Mouse (Mus musculus) myocyte (in vitro differentiated cells): ENCODE measurements at regions not wholly inside any gene's neighbourhood (a gene's known extent, or its start where the extent isn't known, plus 50 kb on each side); places are given as distances from the start of the nearest gene placed in this dataset.

Source experiments
- H3K27me3 ChIP-seq: one replicate; pipeline ENCODE4 v1.6.1; 2011; ENCODE audit not compliant: control insufficient read depth, insufficient read depth, insufficient read length
- H3K36me3 ChIP-seq: one replicate; pipeline ENCODE4 v1.6.1; 2011; ENCODE audit not compliant: control insufficient read depth, insufficient read depth
- H3K4me2 ChIP-seq: one replicate; pipeline ENCODE4 v1.6.1; 2011; ENCODE audit warnings: low read depth, control low read depth
- H3K4me3 ChIP-seq: one replicate; pipeline ENCODE4 v1.5.1; 2011; ENCODE audit warnings: mild to moderate bottlenecking, control low read depth, moderate library complexity
- H3K79me2 ChIP-seq: one replicate; pipeline ENCODE4 v1.6.1; 2011; ENCODE audit not compliant: control insufficient read depth, insufficient read depth
- H3ac ChIP-seq: one replicate; pipeline ENCODE4 v1.6.1; 2011; ENCODE audit not compliant: control insufficient read depth, insufficient read length
- CEBPB ChIP-seq: IDR thresholded peaks from 2 replicates; pipeline ENCODE4 v1.6.1; 2011; ENCODE audit warnings: mild to moderate bottlenecking, moderate library complexity; ENCODE audit not compliant: poor library complexity, insufficient read depth, severe bottlenecking
- E2F4 ChIP-seq: IDR thresholded peaks from one replicate; pipeline ENCODE4 v1.6.1; 2011; ENCODE audit warnings: mild to moderate bottlenecking, control low read depth, moderate library complexity; ENCODE audit not compliant: insufficient read depth
- MAX ChIP-seq: IDR thresholded peaks from one replicate; pipeline ENCODE4 v1.6.1; 2011; ENCODE audit warnings: low read depth, mild to moderate bottlenecking, control low read depth
- MYOD1 ChIP-seq, 3 experiments: IDR thresholded peaks; one replicate each; pipeline ENCODE4 v1.6.1; 2011; ENCODE audit warnings: control low read depth in 2 of 3, low read depth in 2 of 3, mild to moderate bottlenecking in 2 of 3, moderate library complexity in 1 of 3; ENCODE audit not compliant: insufficient read length in 2 of 3, control insufficient read depth in 1 of 3
- MYOG ChIP-seq, 3 experiments: IDR thresholded peaks; one replicate each; pipeline ENCODE4 v1.6.1; 2011; ENCODE audit warnings: control low read depth in 2 of 3, low read depth in 2 of 3, mild to moderate bottlenecking in 2 of 3; ENCODE audit not compliant: insufficient read length in 2 of 3, control insufficient read depth in 1 of 3, insufficient read depth in 1 of 3
- POLR2A ChIP-seq: IDR thresholded peaks from one replicate; pipeline ENCODE4 v1.6.1; 2011; ENCODE audit warnings: low read depth, mild to moderate bottlenecking, control low read depth, moderate library complexity; ENCODE audit not compliant: insufficient read length
- POLR2AphosphoS2 ChIP-seq: IDR thresholded peaks from one replicate; pipeline ENCODE4 v1.6.1; 2011; ENCODE audit warnings: low read depth, control low read depth; ENCODE audit not compliant: insufficient read length
- REST ChIP-seq: IDR thresholded peaks from one replicate; pipeline ENCODE4 v1.6.1; 2011; ENCODE audit warnings: mild to moderate bottlenecking, control low read depth, moderate library complexity; ENCODE audit not compliant: insufficient read depth, insufficient read length
- SRF ChIP-seq: IDR thresholded peaks from one replicate; pipeline ENCODE4 v1.6.1; 2011; ENCODE audit warnings: low read depth; ENCODE audit not compliant: control insufficient read depth, insufficient read length
- TCF12 ChIP-seq: IDR thresholded peaks from one replicate; pipeline ENCODE4 v1.6.1; 2011; ENCODE audit warnings: mild to moderate bottlenecking, control low read depth; ENCODE audit not compliant: poor library complexity, insufficient read depth, severe bottlenecking
- TCF3 ChIP-seq: IDR thresholded peaks from one replicate; pipeline ENCODE4 v1.6.1; 2011; ENCODE audit warnings: low read depth, control low read depth; ENCODE audit not compliant: insufficient read length
- USF1 ChIP-seq: IDR thresholded peaks from one replicate; pipeline ENCODE4 v1.6.1; 2011; ENCODE audit warnings: low read depth, mild to moderate bottlenecking, control low read depth, moderate library complexity

DNA sequence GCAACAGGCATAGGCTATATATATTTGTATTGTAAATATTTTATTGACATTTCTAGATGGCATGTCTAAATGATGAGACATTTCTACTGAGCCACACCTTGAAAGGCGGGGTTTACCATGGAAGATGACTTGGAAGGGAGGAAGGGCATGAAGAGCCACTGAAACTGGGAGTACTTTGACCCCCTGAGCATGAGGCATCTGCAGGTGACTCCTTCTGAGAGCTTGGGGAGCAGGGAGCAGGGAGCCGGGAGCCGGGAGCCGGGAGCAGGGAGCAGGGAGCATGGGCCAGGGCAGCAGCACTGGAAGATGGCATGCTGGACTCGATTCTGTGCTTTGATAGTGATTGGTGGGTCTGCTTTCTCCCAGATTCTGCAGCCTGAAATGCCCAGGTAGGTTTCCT is 253.5 kb upstream of the Nr5a2 start:
- no peaks in the 10 kb centered on the region for H3K79me2 ChIP-seq
- H3K4me2 ChIP-seq = no peak overlapping the region
- no peak overlapping the region for H3K4me3 ChIP-seq
- TF ChIP-seq TCF12 (no peak), MYOG (IDR thresholded peaks at IDR 0.05; ENCODE audit: control insufficient read depth in 1 of 3, insufficient read depth in 1 of 3, insufficient read length in 2 of 3, low read depth in 2 of 3) (no peak), POLR2A (no peak)
- no peaks in the 10 kb centered on the region for H3K27me3 ChIP-seq
- no peaks in the 10 kb centered on the region for H3K36me3 ChIP-seq
- no peak overlapping the region for H3ac ChIP-seq

GRCm38 (mm10) chr1:137212856-137213255 is 252.6 kb upstream of the Nr5a2 start:
- no peak overlapping the region for H3K4me2 ChIP-seq
- no peaks in the 10 kb centered on the region for H3K79me2 ChIP-seq
- TF ChIP-seq E2F4 (no peak), TCF12 (no peak), SRF (no peak), REST (no peak), MYOD1 (IDR thresholded peaks at IDR 0.05; ENCODE audit: control insufficient read depth in 1 of 3, insufficient read length in 2 of 3, low read depth in 2 of 3) (no peak), TCF3 (no peak), USF1 (no peak), CEBPB (no peak), MYOG (IDR thresholded peaks at IDR 0.05; ENCODE audit: control insufficient read depth in 1 of 3, insufficient read depth in 1 of 3, insufficient read length in 2 of 3, low read depth in 2 of 3) (no peak)
- H3K36me3 ChIP-seq = no peaks in the 10 kb centered on the region
- H3ac ChIP-seq = no peak overlapping the region
- no peak overlapping the region for H3K4me3 ChIP-seq
- H3K27me3 ChIP-seq = no peaks in the 10 kb centered on the region

DNA sequence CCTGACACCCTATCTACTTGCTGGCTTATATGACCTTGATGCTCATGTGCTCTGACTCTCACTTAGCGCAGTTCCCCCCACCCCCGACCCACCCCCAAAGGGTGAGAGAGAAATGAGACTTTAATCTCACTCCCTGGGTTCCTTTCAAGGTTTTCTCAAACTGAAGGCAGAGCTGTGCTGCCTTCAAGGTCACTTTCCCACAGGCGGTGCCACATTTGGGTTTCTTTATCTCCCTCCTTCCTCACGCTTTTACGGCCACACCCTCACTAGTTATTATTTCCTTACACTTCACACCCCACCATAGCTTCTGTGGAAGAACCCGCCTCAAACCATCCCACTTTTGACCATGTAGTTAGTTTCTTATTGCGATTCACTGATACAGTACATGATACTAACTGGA is 244.1 kb upstream of the Nr5a2 start:
- TF ChIP-seq POLR2AphosphoS2 (no peak), E2F4 (no peak), TCF3 (no peak), CEBPB (no peak), MYOD1 (IDR thresholded peaks at IDR 0.05; ENCODE audit: control insufficient read depth in 1 of 3, insufficient read length in 2 of 3, low read depth in 2 of 3) (no peak), MYOG (IDR thresholded peaks at IDR 0.05; ENCODE audit: control insufficient read depth in 1 of 3, insufficient read depth in 1 of 3, insufficient read length in 2 of 3, low read depth in 2 of 3) (no peak), POLR2A (no peak), SRF (no peak), MAX (no peak)
- no peak overlapping the region for H3K4me3 ChIP-seq
- no peak overlapping the region for H3ac ChIP-seq
- no peaks in the 10 kb centered on the region for H3K79me2 ChIP-seq
- no peaks in the 10 kb centered on the region for H3K36me3 ChIP-seq
- H3K4me2 ChIP-seq = no peak overlapping the region
- H3K27me3 ChIP-seq = no peaks in the 10 kb centered on the region

DNA sequence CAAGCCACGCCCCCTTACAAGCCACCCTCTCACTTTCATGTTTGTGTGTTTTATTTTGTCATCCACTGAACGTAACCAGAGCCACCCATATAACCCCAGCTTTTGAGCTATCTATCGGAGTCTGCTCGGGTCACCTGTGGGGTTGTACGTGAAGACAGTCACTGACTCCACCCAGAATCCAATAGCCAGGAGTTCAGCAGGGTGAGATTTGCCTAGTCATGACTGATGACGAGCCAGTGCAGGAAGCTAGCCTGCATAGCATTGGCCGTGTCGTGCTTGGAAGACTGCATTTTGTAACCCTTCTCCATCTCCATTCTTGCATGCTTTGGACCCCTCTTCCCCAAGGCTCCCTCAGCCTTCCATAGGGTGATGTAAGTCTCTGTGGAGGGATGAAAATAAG is 243.3 kb upstream of the Nr5a2 start:
- TF ChIP-seq SRF = no peak
- TF ChIP-seq MYOG (IDR thresholded peaks at IDR 0.05; ENCODE audit: control insufficient read depth in 1 of 3, insufficient read depth in 1 of 3, insufficient read length in 2 of 3, low read depth in 2 of 3) = no peak
- TF ChIP-seq USF1 = no peak
- no peak for TF ChIP-seq POLR2A
- TF ChIP-seq TCF12 = no peak
- TF ChIP-seq TCF3 = no peak
- no peak for TF ChIP-seq E2F4
- TF ChIP-seq REST = no peak
- no peak for TF ChIP-seq MAX
- no peak for TF ChIP-seq POLR2AphosphoS2
- H3K27me3 ChIP-seq = no peaks in the 10 kb centered on the region

GRCm38 (mm10) chr1:137200931-137201330 is 240.7 kb upstream of the Nr5a2 start:
- Histone ChIP-seq H3K79me2 (no peaks in the 10 kb centered on the region), H3K4me3 (no peak overlapping the region), H3K4me2 (no peak overlapping the region), H3K36me3 (no peaks in the 10 kb centered on the region), H3ac (no peak overlapping the region), H3K27me3 (no peaks in the 10 kb centered on the region)
- TF ChIP-seq POLR2A = no peak
- TF ChIP-seq TCF12 = no peak
- no peak for TF ChIP-seq MYOG (IDR thresholded peaks at IDR 0.05; ENCODE audit: control insufficient read depth in 1 of 3, insufficient read depth in 1 of 3, insufficient read length in 2 of 3, low read depth in 2 of 3)
- TF ChIP-seq USF1 = no peak
- no peak for TF ChIP-seq POLR2AphosphoS2

More for the DNA sequence above, 243.3 kb upstream of the Nr5a2 start:
- Histone ChIP-seq H3K36me3 (no peaks in the 10 kb centered on the region), H3K79me2 (no peaks in the 10 kb centered on the region), H3K4me2 (no peak overlapping the region), H3K4me3 (no peak overlapping the region), H3ac (no peak overlapping the region)
